In genomic region chr7:24481474-24482207, GRCm38 (mm10) we compare ENCODE assay signal across 8 mouse cellular contexts. TPM values are rescaled to one million over a fixed set of nuclear protein-coding genes. Genes with fewer than 3 reads are reported as not detected.
DNase-seq lines count a peak whose midpoint lies in the region; ATAC-seq and TF ChIP-seq lines count a peak whose summit lies in the region.

Cadm4 (plus strand) TSS chr7:24482023.

- peak within 1 kb of the TSS; percentile 89 for H3K27ac ChIP-seq in hindbrain, embryonic 13.5 days

- no peaks in the 10 kb centered on the region for H3K36me3 ChIP-seq in hindbrain, embryonic 13.5 days

- no peaks in the 10 kb centered on the region for H3K9me3 ChIP-seq in hindbrain, embryonic 13.5 days

- peak within 1 kb of the TSS; percentile 75 for H3K4me2 ChIP-seq in hindbrain, embryonic 13.5 days

- no peak for TF ChIP-seq CTCF in Patski (IDR thresholded peaks at IDR 0.05)

- peak; percentile 80 for ATAC-seq in Patski
- ATAC-seq in hindbrain, embryonic 13.5 days (ENCODE audit: low FRiP score), result peak; percentile 78

- no peak for DNase-seq in Patski (ENCODE audit: low read depth, low spot score)
- peak; percentile 97 for DNase-seq in cerebellum, postnatal 14 days
- peak; percentile 66 to 79 for DNase-seq in frontal cortex, postnatal 25 days (ENCODE audit: low spot score in 2 of 2)
- peak; percentile 88 for DNase-seq in left cerebral cortex, adult 11 months (ENCODE audit: low spot score)
- peak; percentile 69 for DNase-seq in lung, postnatal 25 days (ENCODE audit: low spot score)
- peak; percentile 84 for DNase-seq in retina, postnatal 7 days (ENCODE audit: low read depth, low spot score)
- DNase-seq in urinary bladder, adult 18-20 months (ENCODE audit: low spot score in 2 of 2), result peak; percentile 68 to 87

- H3K4me1 ChIP-seq in hindbrain, embryonic 13.5 days (replicated peaks), result peaks cover 65% of the 10 kb centered on the region

- WGBS in hindbrain, embryonic 13.5 days, result under 1% methylated on average over 75 of the region's 83 CpGs

- POLR2A ChIA-PET in Patski (lab: Charles Lee), result interaction anchor here (1.1 kb wide), 1 partner anchor 56 kb away, joined by 3 read pairs; no protein-coding TSS in a partner anchor

- in situ Hi-C loops in Patski (cut with MboI; ENCODE audit: low pct_unique_long_range_greater_than_20kb), result no loop called here

- peak within 1 kb of the TSS; percentile 96 for H3K9ac ChIP-seq in hindbrain, embryonic 13.5 days

- no peaks in the 10 kb centered on the region for H3K27me3 ChIP-seq in Patski
- H3K27me3 ChIP-seq in hindbrain, embryonic 13.5 days, result no peaks in the 10 kb centered on the region

- peak within 1 kb of the TSS; percentile 80 for H3K4me3 ChIP-seq in hindbrain, embryonic 13.5 days

- CTCF ChIA-PET in Patski (lab: Charles Lee), result interaction anchor here (1.5 to 1.9 kb wide), 2 partner anchors 9 to 40 kb away, joined by 4 to 5 read pairs; no protein-coding TSS in a partner anchor

RNA-seq across cellular contexts. Expression of gene Cadm4, which starts in this region (rescaled TPM):
- polyA plus RNA-seq in Patski (2021), result 44.1 TPM
- polyA plus RNA-seq in hindbrain, embryonic 13.5 days (2015; fragmentation: Nextera tagmentation; extraction: Ambion mirVana), result 67.2 and 67.9 TPM in 2 replicates
